Mouse (Mus musculus): ENCODE data around the gene Stim2. TPM values are rescaled to one million over a fixed set of nuclear protein-coding genes. Genes with fewer than 3 reads are reported as not detected.

The Stim2 gene
- polyA plus RNA-seq, 1 experiment = 41.2 TPM

DNA sequence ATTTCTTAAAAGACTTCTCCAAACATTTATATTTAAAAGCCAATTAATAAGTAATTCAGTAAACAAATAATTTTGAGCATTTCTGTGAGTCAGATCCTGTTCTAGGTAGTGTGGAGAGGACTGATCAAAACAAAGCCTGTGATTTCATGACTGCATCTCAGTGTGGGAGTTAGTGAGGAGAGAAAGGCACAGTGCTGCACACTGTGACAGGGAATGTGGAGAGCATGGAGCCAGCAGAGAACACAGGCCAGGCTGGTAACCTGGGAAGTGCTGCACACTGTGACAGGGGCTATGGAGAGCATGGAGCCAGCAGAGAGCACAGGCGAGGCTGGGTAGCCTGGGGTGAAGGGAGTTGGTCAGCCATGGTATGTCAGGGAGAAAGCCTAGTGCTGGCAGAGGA lies 48.1 kb downstream of the Stim2 start:
- no peak overlapping the region for H3K4me3 ChIP-seq (ENCODE audit: control insufficient read depth, insufficient read depth, low read length)
- TF ChIP-seq CTCF (IDR thresholded peaks at IDR 0.05; ENCODE audit: borderline replicate concordance, control insufficient read depth, extremely low read depth, insufficient read depth, low read length, poor library complexity) (no peak), POLR2A (IDR thresholded peaks at IDR 0.05; ENCODE audit: control insufficient read depth, extremely low read depth, insufficient read depth, low read length, poor library complexity) (no peak)
- no peak for DNase-seq
- no peaks in the 10 kb centered on the region for H3K36me3 ChIP-seq (ENCODE audit: control insufficient read depth, insufficient read depth, low read length)
- H3K27me3 ChIP-seq (ENCODE audit: control insufficient read depth, insufficient read depth, low read length) = no peaks in the 10 kb centered on the region
- WGBS = 100% methylated on average over 1 of the region's 1 CpGs
- H3K4me1 ChIP-seq (replicated peaks; ENCODE audit: control insufficient read depth, insufficient read depth, low read length) = peaks cover 15% of the 10 kb centered on the region
- no peak overlapping the region for H3K27ac ChIP-seq (ENCODE audit: control insufficient read depth, insufficient read depth, low read length)

DNA sequence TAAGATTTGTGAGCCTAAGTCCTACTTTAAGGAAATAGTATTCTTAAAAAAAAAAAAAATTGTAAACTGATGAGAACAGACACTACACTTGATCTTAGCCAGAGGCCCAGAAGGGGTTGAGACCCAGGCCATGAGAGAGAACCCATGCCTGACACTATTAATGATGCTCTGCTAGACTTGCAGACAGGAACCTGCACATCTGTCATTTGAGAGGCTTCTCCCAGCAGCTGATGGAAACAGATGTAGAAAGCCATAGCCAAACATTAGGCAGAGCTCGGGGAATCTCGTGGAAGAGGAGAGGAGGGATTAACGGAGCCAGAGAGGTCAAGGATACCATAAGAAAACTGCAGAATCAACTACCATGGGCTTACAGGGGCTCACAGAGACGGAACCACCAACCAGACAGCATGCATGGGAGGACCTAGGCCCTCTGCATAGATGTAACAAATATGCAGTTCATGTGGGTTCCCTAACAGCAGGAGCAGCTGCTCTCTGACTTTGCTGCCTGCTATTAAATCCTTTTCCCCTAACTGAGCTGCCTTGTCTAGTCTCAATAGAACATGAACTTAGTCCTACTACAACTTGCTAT lies 50.9 kb downstream of the Stim2 start:
- no peak overlapping the region for H3K4me3 ChIP-seq (ENCODE audit: control insufficient read depth, insufficient read depth, low read length)
- no peaks in the 10 kb centered on the region for H3K36me3 ChIP-seq (ENCODE audit: control insufficient read depth, insufficient read depth, low read length)
- no peak for DNase-seq
- H3K27ac ChIP-seq (ENCODE audit: control insufficient read depth, insufficient read depth, low read length) = no peak overlapping the region
- TF ChIP-seq CTCF (IDR thresholded peaks at IDR 0.05; ENCODE audit: borderline replicate concordance, control insufficient read depth, extremely low read depth, insufficient read depth, low read length, poor library complexity) (no peak), POLR2A (IDR thresholded peaks at IDR 0.05; ENCODE audit: control insufficient read depth, extremely low read depth, insufficient read depth, low read length, poor library complexity) (no peak)
- peaks cover 12% of the 10 kb centered on the region for H3K4me1 ChIP-seq (replicated peaks; ENCODE audit: control insufficient read depth, insufficient read depth, low read length)
- no peaks in the 10 kb centered on the region for H3K27me3 ChIP-seq (ENCODE audit: control insufficient read depth, insufficient read depth, low read length)
- WGBS = 85% methylated on average over 4 of the region's 4 CpGs

DNA sequence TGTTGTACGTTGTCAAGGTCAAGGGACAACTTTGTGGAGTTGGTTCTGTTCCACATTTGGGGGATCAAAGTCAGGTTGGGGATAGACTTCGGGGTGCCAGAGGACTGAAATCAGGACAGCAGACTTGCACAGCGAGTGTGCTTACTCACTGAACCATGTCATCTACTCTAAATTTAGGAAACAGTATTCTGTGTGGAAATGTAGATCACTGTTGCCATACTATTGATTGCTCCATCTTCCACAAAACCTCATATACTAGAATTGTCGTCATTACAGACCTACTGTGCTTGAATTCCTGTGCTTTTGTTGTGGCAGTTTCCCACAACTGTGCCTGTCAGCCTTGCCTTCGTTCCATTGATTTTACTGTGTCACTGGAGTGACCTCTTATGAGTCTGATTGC lies 51.6 kb downstream of the Stim2 start:
- no peak overlapping the region for H3K27ac ChIP-seq (ENCODE audit: control insufficient read depth, insufficient read depth, low read length)
- no peak overlapping the region for H3K4me3 ChIP-seq (ENCODE audit: control insufficient read depth, insufficient read depth, low read length)
- no peaks in the 10 kb centered on the region for H3K27me3 ChIP-seq (ENCODE audit: control insufficient read depth, insufficient read depth, low read length)
- DNase-seq = no peak
- peaks cover 7% of the 10 kb centered on the region for H3K4me1 ChIP-seq (replicated peaks; ENCODE audit: control insufficient read depth, insufficient read depth, low read length)
- no peaks in the 10 kb centered on the region for H3K36me3 ChIP-seq (ENCODE audit: control insufficient read depth, insufficient read depth, low read length)
- no peak for TF ChIP-seq CTCF (IDR thresholded peaks at IDR 0.05; ENCODE audit: borderline replicate concordance, control insufficient read depth, extremely low read depth, insufficient read depth, low read length, poor library complexity)
- no peak for TF ChIP-seq POLR2A (IDR thresholded peaks at IDR 0.05; ENCODE audit: control insufficient read depth, extremely low read depth, insufficient read depth, low read length, poor library complexity)
- 98% methylated on average over 5 of the region's 5 CpGs for WGBS

DNA sequence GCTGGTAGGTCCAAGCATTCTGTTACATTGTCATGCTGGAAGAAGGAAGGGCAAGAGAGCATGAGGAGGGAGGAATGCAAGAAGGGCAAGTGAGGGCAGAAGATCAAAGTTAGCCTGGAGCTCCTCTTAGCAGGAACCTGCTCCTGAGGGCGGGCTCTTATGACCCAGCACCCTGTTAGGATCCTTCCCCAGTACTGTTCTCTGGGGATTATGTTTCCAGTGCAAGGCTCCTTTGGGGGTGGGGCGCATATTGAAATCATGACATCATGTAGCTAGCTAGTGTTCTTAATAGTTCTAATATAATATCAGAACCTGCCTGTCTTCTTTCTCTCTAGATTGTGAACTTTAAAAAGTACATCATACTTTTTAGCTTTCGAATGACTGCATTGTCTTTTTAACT lies 52.8 kb downstream of the Stim2 start:
- DNase-seq = no peak
- Histone ChIP-seq H3K4me1 (replicated peaks; ENCODE audit: control insufficient read depth, insufficient read depth, low read length) (0 out of 2 replicates have a peak, but pooled peaks cover 3% of the 10 kb centered on the region), H3K4me3 (ENCODE audit: control insufficient read depth, insufficient read depth, low read length) (no peak overlapping the region), H3K36me3 (ENCODE audit: control insufficient read depth, insufficient read depth, low read length) (no peaks in the 10 kb centered on the region), H3K27ac (ENCODE audit: control insufficient read depth, insufficient read depth, low read length) (no peak overlapping the region), H3K27me3 (ENCODE audit: control insufficient read depth, insufficient read depth, low read length) (no peaks in the 10 kb centered on the region)
- TF ChIP-seq POLR2A (IDR thresholded peaks at IDR 0.05; ENCODE audit: control insufficient read depth, extremely low read depth, insufficient read depth, low read length, poor library complexity) = no peak
- TF ChIP-seq CTCF (IDR thresholded peaks at IDR 0.05; ENCODE audit: borderline replicate concordance, control insufficient read depth, extremely low read depth, insufficient read depth, low read length, poor library complexity) = no peak
- 96% methylated on average over 3 of the region's 3 CpGs for WGBS

DNA sequence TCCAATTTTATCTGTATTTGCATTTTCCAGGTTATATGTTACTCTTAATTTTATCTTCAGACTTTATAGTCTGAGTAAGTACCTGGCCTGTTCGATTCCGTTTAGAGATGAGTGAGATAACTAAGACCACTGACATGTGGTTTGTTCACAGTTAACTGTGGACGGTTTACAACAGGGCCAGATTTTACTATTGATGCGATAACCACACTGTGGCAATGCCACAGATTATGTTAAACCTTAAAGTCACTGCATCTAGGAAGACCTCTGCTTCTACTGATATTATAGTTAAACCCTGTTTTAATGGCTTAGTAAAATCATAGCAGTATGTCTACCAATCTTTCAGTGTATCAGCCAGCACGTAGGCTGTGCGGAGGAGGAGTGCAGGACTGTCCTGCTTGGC lies 53.9 kb downstream of the Stim2 start:
- H3K4me3 ChIP-seq (ENCODE audit: control insufficient read depth, insufficient read depth, low read length) = no peak overlapping the region
- no peak for TF ChIP-seq CTCF (IDR thresholded peaks at IDR 0.05; ENCODE audit: borderline replicate concordance, control insufficient read depth, extremely low read depth, insufficient read depth, low read length, poor library complexity)
- TF ChIP-seq POLR2A (IDR thresholded peaks at IDR 0.05; ENCODE audit: control insufficient read depth, extremely low read depth, insufficient read depth, low read length, poor library complexity) = no peak
- DNase-seq = no peak
- no peak overlapping the region for H3K27ac ChIP-seq (ENCODE audit: control insufficient read depth, insufficient read depth, low read length)
- H3K36me3 ChIP-seq (ENCODE audit: control insufficient read depth, insufficient read depth, low read length) = no peaks in the 10 kb centered on the region
- H3K27me3 ChIP-seq (ENCODE audit: control insufficient read depth, insufficient read depth, low read length) = no peaks in the 10 kb centered on the region
- WGBS = 60% methylated on average over 6 of the region's 6 CpGs
- H3K4me1 ChIP-seq (replicated peaks; ENCODE audit: control insufficient read depth, insufficient read depth, low read length) = no peaks in the 10 kb centered on the region

DNA sequence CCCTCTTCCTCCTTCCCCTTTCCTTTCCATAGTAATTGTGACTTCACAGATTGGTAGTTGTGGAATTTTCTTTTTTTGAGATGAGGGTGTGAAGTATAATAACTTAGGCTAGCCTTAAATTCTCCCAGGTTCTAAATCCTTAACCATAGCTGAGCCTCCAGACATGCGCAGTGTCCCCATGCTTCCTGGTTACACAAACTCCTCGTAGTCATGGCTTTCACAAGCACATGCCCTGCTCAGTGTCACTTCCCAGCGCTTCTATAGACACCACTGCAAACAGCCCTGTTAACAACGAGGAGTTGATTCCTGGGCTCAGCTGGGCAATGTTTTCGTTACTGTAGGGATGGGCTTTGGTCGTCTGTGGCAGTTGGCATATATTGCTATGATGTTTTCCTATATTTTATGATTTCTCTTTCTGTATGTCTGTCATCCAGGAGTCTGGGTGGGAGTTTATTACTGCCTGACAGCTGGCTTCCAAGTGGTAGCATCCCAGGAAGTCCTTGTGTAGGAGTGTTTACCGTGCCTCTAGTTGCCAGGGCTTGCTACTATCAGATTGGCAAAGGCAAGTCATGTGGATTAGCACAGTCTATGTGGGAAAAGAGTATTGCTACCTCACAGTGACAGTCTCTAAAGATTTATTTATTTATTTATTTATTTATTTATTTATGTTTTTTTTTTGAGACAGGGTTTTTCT lies 55.5 kb downstream of the Stim2 start:
- Histone ChIP-seq H3K27me3 (ENCODE audit: control insufficient read depth, insufficient read depth, low read length) (no peaks in the 10 kb centered on the region), H3K27ac (ENCODE audit: control insufficient read depth, insufficient read depth, low read length) (no peak overlapping the region), H3K4me3 (ENCODE audit: control insufficient read depth, insufficient read depth, low read length) (no peak overlapping the region), H3K36me3 (ENCODE audit: control insufficient read depth, insufficient read depth, low read length) (peaks cover 7% of the 10 kb centered on the region; the same call in 1 of the 2 replicates), H3K4me1 (replicated peaks; ENCODE audit: control insufficient read depth, insufficient read depth, low read length) (no peaks in the 10 kb centered on the region)
- TF ChIP-seq CTCF (IDR thresholded peaks at IDR 0.05; ENCODE audit: borderline replicate concordance, control insufficient read depth, extremely low read depth, insufficient read depth, low read length, poor library complexity) (no peak), POLR2A (IDR thresholded peaks at IDR 0.05; ENCODE audit: control insufficient read depth, extremely low read depth, insufficient read depth, low read length, poor library complexity) (no peak)
- DNase-seq = no peak
- 97% methylated on average over 7 of the region's 7 CpGs for WGBS

All from thymus, adult 2 months (tissue).